Mouse (Mus musculus) stomach, embryonic 16.5 days (tissue): Measurements from ENCODE around the gene Cdh8. TPM values are rescaled to one million over a fixed set of nuclear protein-coding genes. Genes with fewer than 3 reads are reported as not detected.

ENCODE experiments used
- ATAC-seq: fragments of 200-750 bp; cut with Nextera tagmentation; 2 replicates; pipeline ENCODE4 v1.8.0; 2017; ENCODE audit warnings: moderate number of reproducible peaks, moderate TSS enrichment; ENCODE audit not compliant: insufficient read depth, low FRiP score
- H3K27ac ChIP-seq: fragments of 300-500 bp; sonication (generic); 2 replicates; pipeline ENCODE4 v1.5.1; 2014; ENCODE audit warnings: low read length
- H3K27me3 ChIP-seq: fragments of 300-500 bp; sonication (generic); 2 replicates; pipeline ENCODE4 v1.6.1; 2014; ENCODE audit warnings: low read length, control low read depth, mixed read lengths; ENCODE audit not compliant: control insufficient read depth, insufficient read depth
- H3K36me3 ChIP-seq: fragments of 300-500 bp; sonication (generic); 2 replicates; pipeline ENCODE4 v1.6.1; 2014; ENCODE audit warnings: low read length; ENCODE audit not compliant: control insufficient read depth, insufficient read depth
- H3K4me1 ChIP-seq: fragments of 300-500 bp; sonication (generic); 2 replicates; pipeline ENCODE4 v1.6.1; 2014; ENCODE audit warnings: low read length, control low read depth, mixed read lengths; ENCODE audit not compliant: control insufficient read depth, insufficient read depth
- H3K4me2 ChIP-seq: fragments of 300-500 bp; sonication (generic); 2 replicates; pipeline ENCODE4 v1.6.1; 2014; ENCODE audit warnings: low read depth, low read length, mixed read lengths
- H3K4me3 ChIP-seq: fragments of 300-500 bp; sonication (generic); replicated peaks from 2 replicates; pipeline ENCODE4 v1.5.1; 2014; ENCODE audit warnings: mild to moderate bottlenecking, low read length
- H3K9ac ChIP-seq: fragments of 300-500 bp; sonication (generic); 2 replicates; pipeline ENCODE4 v1.6.1; 2014; ENCODE audit warnings: low read length
- H3K9me3 ChIP-seq: fragments of 300-500 bp; sonication (generic); replicated peaks from 2 replicates; pipeline ENCODE4 v1.6.1; 2016; ENCODE audit warnings: low read length, control low read depth; ENCODE audit not compliant: control insufficient read depth
- WGBS: fragments of 180-500 bp; shearing (Covaris S2); extraction: QIAGEN DNeasy Blood & Tissue Kit; methylation state at CpG from one replicate; pipeline ENCODE4 v1.1.7; 2014; 5-methylcytosine and 5-hydroxymethylcytosine counted together
- polyA plus RNA-seq: library from polyadenylated mRNA; unstranded; fragments of >200 nt; fragmentation: Nextera tagmentation; extraction: Ambion mirVana; gene quantifications from 2 replicates; pipeline ENCODE4 v1.2.1, GENCODE M21; 2015

The Cdh8 gene
- polyA plus RNA-seq, 1 experiment from 2014 or later = 1.4 TPM

- H3K4me3 ChIP-seq = no peak overlapping the region
- no peak for ATAC-seq
- WGBS = 68% methylated on average over 8 of the region's 8 CpGs
Observed at GRCm38 (mm10) chr8:99048664-99049363, 367.5 kb downstream of the Cdh8 start.

DNA sequence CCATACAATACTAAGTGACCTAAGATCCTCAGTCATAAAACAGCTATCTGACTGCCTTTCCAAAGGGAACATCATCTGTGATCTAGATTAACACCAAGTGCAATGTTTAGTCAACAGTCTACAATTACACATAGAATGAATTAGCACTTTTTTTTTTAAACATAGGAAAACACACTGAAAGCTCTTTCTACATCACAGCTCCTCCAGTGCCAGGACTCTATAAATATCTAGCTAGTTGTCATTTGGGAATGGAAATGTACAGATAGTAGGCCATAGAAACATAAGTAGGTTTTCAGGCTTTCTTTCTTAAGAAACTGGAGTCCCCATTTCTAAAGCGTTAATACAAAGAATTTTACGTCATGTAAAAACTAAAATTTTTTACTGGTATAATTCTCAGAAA lies 375.8 kb downstream of the Cdh8 start:
- H3K4me1 ChIP-seq = no peaks in the 10 kb centered on the region
- no peak overlapping the region for H3K27ac ChIP-seq
- no peak overlapping the region for H3K9ac ChIP-seq
- no peak overlapping the region for H3K4me2 ChIP-seq
- 96% methylated on average over 2 of the region's 2 CpGs for WGBS
- no peak for ATAC-seq
- H3K4me3 ChIP-seq = no peak overlapping the region
- no peaks in the 10 kb centered on the region for H3K27me3 ChIP-seq
- no peaks in the 10 kb centered on the region for H3K9me3 ChIP-seq
- no peaks in the 10 kb centered on the region for H3K36me3 ChIP-seq

More at GRCm38 (mm10) chr8:99048664-99049363, 367.5 kb downstream of the Cdh8 start:
- Histone ChIP-seq H3K27me3 (no peaks in the 10 kb centered on the region), H3K4me1 (no peaks in the 10 kb centered on the region), H3K4me2 (no peak overlapping the region), H3K9ac (no peak overlapping the region), H3K9me3 (no peaks in the 10 kb centered on the region), H3K27ac (no peak overlapping the region), H3K36me3 (no peaks in the 10 kb centered on the region)

GRCm38 (mm10) chr8:99031060-99031459 lies 385.2 kb downstream of the Cdh8 start:
- 32% methylated on average over 4 of the region's 4 CpGs for WGBS
- Histone ChIP-seq H3K4me1 (no peaks in the 10 kb centered on the region), H3K4me2 (no peak overlapping the region)

More at GRCm38 (mm10) chr8:99031060-99031459, 385.2 kb downstream of the Cdh8 start:
- no peak for ATAC-seq
- no peaks in the 10 kb centered on the region for H3K27me3 ChIP-seq
- H3K4me3 ChIP-seq = no peak overlapping the region
- no peak overlapping the region for H3K27ac ChIP-seq
- H3K9ac ChIP-seq = no peak overlapping the region
- no peaks in the 10 kb centered on the region for H3K9me3 ChIP-seq
- H3K36me3 ChIP-seq = no peaks in the 10 kb centered on the region
